Mouse (Mus musculus) E14TG2a.4 (cell line): Measurements from ENCODE around the gene Oas1d.

ENCODE experiments used
- CTCF ChIP-seq: conservative IDR thresholded peaks from 2 replicates; pipeline ENCODE4 v1.5.1; 2014; ENCODE audit warnings: low read length
- NANOG ChIP-seq: IDR thresholded peaks from 2 replicates; pipeline ENCODE4 v1.6.1; 2014; ENCODE audit warnings: borderline replicate concordance, low read length, mixed read lengths

DNA sequence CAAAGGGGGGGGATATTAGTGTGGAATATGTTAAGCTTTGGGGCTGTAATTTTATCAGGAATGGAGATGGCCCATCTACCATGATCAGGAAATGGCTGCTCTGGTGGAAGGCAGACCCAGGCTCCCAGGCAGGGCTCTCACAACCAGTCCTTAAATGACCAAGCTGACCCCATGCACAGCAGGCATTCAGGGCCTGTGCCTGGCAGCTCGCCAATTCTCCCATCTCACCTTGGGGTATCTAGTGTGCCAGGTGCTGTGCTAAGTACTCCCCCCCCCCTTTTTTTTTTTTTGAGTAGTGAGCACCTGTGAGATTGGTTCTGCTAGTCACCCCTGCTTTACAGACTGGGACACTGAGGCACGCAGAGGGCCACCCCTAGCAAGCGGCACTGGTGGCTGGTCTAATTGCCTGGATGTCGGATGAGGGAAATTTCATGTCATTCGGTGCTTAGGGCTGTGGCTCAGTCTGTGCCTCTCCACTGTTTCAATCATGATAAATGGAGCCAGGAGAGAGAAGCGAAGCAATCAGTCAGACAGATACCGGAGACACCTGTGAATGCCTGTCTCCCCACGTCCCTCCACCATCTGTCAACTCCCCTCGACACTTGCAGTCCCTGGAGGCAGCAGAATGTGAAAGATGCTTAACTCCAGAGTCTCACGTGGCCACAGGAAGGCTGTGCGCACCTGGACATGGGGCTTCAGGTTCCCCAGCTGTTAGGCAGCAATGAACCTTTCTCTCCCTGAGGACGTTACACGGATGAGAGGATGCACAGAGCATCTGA lies 53.2 kb downstream of the Oas1d start:
- TF ChIP-seq CTCF (no peak), NANOG (no peak)
